20 mouse cellular contexts compared by ENCODE assay signal in the genomic region with DNA sequence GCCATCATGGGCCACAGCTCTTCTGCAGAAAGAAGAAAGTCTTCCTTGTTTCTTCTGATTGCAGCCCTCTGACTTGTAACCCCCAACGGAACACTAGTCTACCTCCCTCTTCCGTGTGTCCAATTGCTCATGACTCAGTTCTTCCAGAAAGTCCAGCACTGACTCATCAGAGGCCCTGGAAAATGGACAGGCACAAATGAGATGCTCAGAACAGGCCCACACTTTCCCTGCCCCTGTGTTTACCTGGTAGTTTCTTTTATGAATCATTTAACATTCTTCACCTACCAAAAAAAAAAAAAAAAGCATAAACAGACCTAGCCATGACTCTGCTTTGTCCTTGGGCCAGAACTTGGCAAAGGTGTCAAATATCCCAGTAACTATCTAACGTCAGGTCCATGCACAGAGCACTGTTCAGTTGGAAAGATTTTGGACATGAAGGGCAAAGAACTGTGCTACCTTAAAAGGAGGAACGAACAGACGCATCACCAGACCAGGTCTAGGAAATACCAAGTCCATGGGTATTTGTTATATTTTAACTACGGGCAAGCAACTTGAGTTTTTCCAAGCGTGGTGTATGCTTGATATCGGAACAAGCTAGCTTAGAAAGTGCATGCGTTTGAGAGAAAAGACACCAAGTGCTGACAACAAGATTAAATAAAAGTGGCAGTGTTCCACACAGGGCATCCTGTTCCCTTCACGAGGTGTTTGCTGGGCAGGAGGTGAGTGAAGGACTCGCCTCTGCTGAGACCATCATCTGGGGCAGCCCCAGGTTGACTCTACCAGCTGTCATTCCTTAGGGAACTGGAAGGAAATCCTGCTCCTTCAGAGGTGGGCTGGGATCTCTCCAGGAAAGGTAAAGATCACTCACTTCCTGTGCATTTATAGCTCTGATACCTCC. TPM values are rescaled to one million over a fixed set of nuclear protein-coding genes. Genes with fewer than 3 reads are reported as not detected.
DNase-seq lines count a peak whose midpoint lies in the region; ATAC-seq and TF ChIP-seq lines count a peak whose summit lies in the region.
"Had no signal": no experiment of that assay in that cellular context is flagged by ENCODE, and none has a peak within 500 bp of the region (broad histone marks: within the 10 kb centered on the region; RNA-seq: fewer than 3 reads in every experiment).

No protein-coding gene starts in this region.

- no peaks in the 10 kb centered on the region for H3K36me3 ChIP-seq in heart, embryonic 12.5 days
- H3K36me3 ChIP-seq in kidney, embryonic 15.5 days: no peaks in the 10 kb centered on the region
- H3K36me3 ChIP-seq in midbrain, embryonic 13.5 days: no peaks in the 10 kb centered on the region
- no peaks in the 10 kb centered on the region for H3K36me3 ChIP-seq in hindbrain, embryonic 16.5 days (ENCODE audit: control insufficient read depth, insufficient read depth, low read length)
- H3K36me3 ChIP-seq: embryonic facial prominence, embryonic 13.5 days; forebrain, embryonic 10.5 days; hindbrain, embryonic 15.5 days had no signal

- peak; percentile 81 for DNase-seq in heart, adult 11 months
- peak; percentile 5 for DNase-seq in skeletal muscle tissue, adult 2 months (ENCODE audit: low read depth, low spot score)
- no peak for DNase-seq in left cerebral cortex, postnatal 36 days (ENCODE audit: low spot score in 2 of 2)
- DNase-seq: B cell, adult 2 months; cerebellum, adult 9-10 months; gastrocnemius, postnatal 14 days; heart, postnatal 14 days; lung, embryonic 14.5 days; midbrain, embryonic 14.5 days; retina, postnatal 1 day; thymus, postnatal 4 days had no signal

- no peak overlapping the region for H3K9ac ChIP-seq in heart, embryonic 12.5 days
- H3K9ac ChIP-seq in kidney, embryonic 15.5 days: no peak overlapping the region
- H3K9ac ChIP-seq in midbrain, embryonic 13.5 days (replicated peaks): no peak overlapping the region
- H3K9ac ChIP-seq in hindbrain, embryonic 16.5 days (ENCODE audit: low read depth, low read length): no peak overlapping the region
- H3K9ac ChIP-seq: embryonic facial prominence, embryonic 13.5 days; hindbrain, embryonic 15.5 days; lung, embryonic 14.5 days had no signal

- H3K4me2 ChIP-seq in heart, embryonic 12.5 days: no peak overlapping the region
- no peak overlapping the region for H3K4me2 ChIP-seq in kidney, embryonic 15.5 days
- no peak overlapping the region for H3K4me2 ChIP-seq in midbrain, embryonic 13.5 days (replicated peaks)
- no peak overlapping the region for H3K4me2 ChIP-seq in hindbrain, embryonic 16.5 days (ENCODE audit: low read length)
- H3K4me2 ChIP-seq: embryonic facial prominence, embryonic 13.5 days; hindbrain, embryonic 15.5 days; lung, embryonic 14.5 days had no signal

- H3K4me1 ChIP-seq in heart, embryonic 12.5 days (replicated peaks): no peaks in the 10 kb centered on the region
- peaks cover 11% of the 10 kb centered on the region for H3K4me1 ChIP-seq in embryonic fibroblast, embryonic 13.5 days (ENCODE audit: control insufficient read depth, insufficient read depth, low read length)
- H3K4me1 ChIP-seq in kidney, embryonic 15.5 days: peaks cover 4% of the 10 kb centered on the region; the same call in 1 of the 2 replicates
- peaks cover 4% of the 10 kb centered on the region; the same call in 1 of the 2 replicates for H3K4me1 ChIP-seq in midbrain, embryonic 13.5 days (replicated peaks)
- no peaks in the 10 kb centered on the region for H3K4me1 ChIP-seq in hindbrain, embryonic 16.5 days (ENCODE audit: control insufficient read depth, insufficient read depth, low read depth, low read length)
- H3K4me1 ChIP-seq: hindbrain, embryonic 15.5 days had no signal

- TF ChIP-seq CTCF in embryonic fibroblast, embryonic 13.5 days (IDR thresholded peaks at IDR 0.05; ENCODE audit: borderline replicate concordance, insufficient read depth, low read length): no peak

- intact Hi-C loops in left cerebral cortex, postnatal 36 days (cut with DNase I): loop anchor here (10.0 kb wide), 3 partner anchors 227 to 607 kb away; partner anchors contain the start of gene Rfx3

- H3K27ac ChIP-seq in heart, embryonic 12.5 days (ENCODE audit: poor library complexity, severe bottlenecking): no peak overlapping the region
- peak overlapping the region; percentile 77 for H3K27ac ChIP-seq in embryonic fibroblast, embryonic 13.5 days (ENCODE audit: insufficient read depth, low read length)
- H3K27ac ChIP-seq in kidney, embryonic 15.5 days: peak overlapping the region; percentile 56
- H3K27ac ChIP-seq in midbrain, embryonic 13.5 days: no peak overlapping the region
- no peak overlapping the region for H3K27ac ChIP-seq in hindbrain, embryonic 16.5 days (ENCODE audit: low read depth, low read length)
- H3K27ac ChIP-seq: embryonic facial prominence, embryonic 13.5 days; forebrain, embryonic 10.5 days; hindbrain, embryonic 15.5 days had no signal

- ATAC-seq in heart, embryonic 12.5 days (ENCODE audit: insufficient number of reproducible peaks, low FRiP score): no peak
- 0 out of 2 replicates have a peak, but pooled peaks have one; percentile 9 for ATAC-seq in kidney, embryonic 15.5 days (replicated peaks; ENCODE audit: low FRiP score)
- no peak for ATAC-seq in midbrain, embryonic 13.5 days
- ATAC-seq in hindbrain, embryonic 16.5 days: no peak
- ATAC-seq: intestine, postnatal 0 days had no signal

- WGBS in heart, embryonic 12.5 days: 65% methylated on average over 11 of the region's 11 CpGs
- WGBS in kidney, embryonic 15.5 days: 67% methylated on average over 11 of the region's 11 CpGs
- 95% methylated on average over 11 of the region's 11 CpGs for WGBS in midbrain, embryonic 13.5 days
- 96% methylated on average over 11 of the region's 11 CpGs for WGBS in hindbrain, embryonic 16.5 days

- H3K4me3 ChIP-seq in heart, embryonic 12.5 days: no peak overlapping the region
- no peak overlapping the region for H3K4me3 ChIP-seq in embryonic fibroblast, embryonic 13.5 days (ENCODE audit: insufficient read depth, low read length)
- H3K4me3 ChIP-seq in kidney, embryonic 15.5 days (replicated peaks): no peak overlapping the region
- H3K4me3 ChIP-seq in midbrain, embryonic 13.5 days (replicated peaks): no peak overlapping the region
- H3K4me3 ChIP-seq in hindbrain, embryonic 16.5 days (ENCODE audit: low read length): no peak overlapping the region
- H3K4me3 ChIP-seq: embryonic facial prominence, embryonic 13.5 days; forebrain, embryonic 10.5 days; hindbrain, embryonic 15.5 days had no signal

- no peaks in the 10 kb centered on the region for H3K27me3 ChIP-seq in heart, embryonic 12.5 days (replicated peaks)
- H3K27me3 ChIP-seq in kidney, embryonic 15.5 days: no peaks in the 10 kb centered on the region
- peaks cover 33% of the 10 kb centered on the region for H3K27me3 ChIP-seq in midbrain, embryonic 13.5 days
- no peaks in the 10 kb centered on the region for H3K27me3 ChIP-seq in hindbrain, embryonic 16.5 days (replicated peaks; ENCODE audit: control insufficient read depth, insufficient read depth, low read length)
- H3K27me3 ChIP-seq: embryonic facial prominence, embryonic 13.5 days; hindbrain, embryonic 15.5 days had no signal

- no peak for TF ChIP-seq POLR2A in embryonic fibroblast, embryonic 13.5 days (IDR thresholded peaks at IDR 0.05; ENCODE audit: low read depth, low read length)

- no peaks in the 10 kb centered on the region for H3K9me3 ChIP-seq in heart, embryonic 12.5 days (replicated peaks)
- H3K9me3 ChIP-seq in kidney, embryonic 15.5 days (replicated peaks): no peaks in the 10 kb centered on the region
- H3K9me3 ChIP-seq in midbrain, embryonic 13.5 days: no peaks in the 10 kb centered on the region
- H3K9me3 ChIP-seq in hindbrain, embryonic 16.5 days (ENCODE audit: control insufficient read depth, low read length): no peaks in the 10 kb centered on the region
- H3K9me3 ChIP-seq: embryonic facial prominence, embryonic 13.5 days; forebrain, embryonic 10.5 days; hindbrain, embryonic 15.5 days had no signal

RNA-seq across cellular contexts. Expression of gene Glis3, which starts 58.0 kb away (rescaled TPM):
- 0.72 and 1.7 TPM in 2 replicates for polyA plus RNA-seq in heart, embryonic 12.5 days (2016; fragmentation: Nextera tagmentation; extraction: Ambion mirVana)
- 26.0 and 31.6 TPM in 2 replicates for polyA plus RNA-seq in embryonic fibroblast, embryonic 13.5 days (2011; ENCODE audit: insufficient read length, low read depth, missing spikeins)
- 8.4 and 9.2 TPM in 2 replicates for polyA plus RNA-seq in kidney, embryonic 15.5 days (2015; fragmentation: Nextera tagmentation; extraction: Ambion mirVana)
- total RNA-seq in left cerebral cortex, postnatal 36 days (2021): 1 to 10 TPM; 4.4 to 7.2 TPM
- 2.2 and 2.9 TPM in 2 replicates for polyA plus RNA-seq in midbrain, embryonic 13.5 days (2015; fragmentation: Nextera tagmentation; extraction: Ambion mirVana)
- 2.5 and 2.9 TPM in 2 replicates for polyA plus RNA-seq in hindbrain, embryonic 16.5 days (2015; fragmentation: Nextera tagmentation; extraction: Ambion mirVana)

Comparison
In these comparisons a context has a peak if more than half of its experiments do, and no peak if none do; other contexts are left out.
1. DNase-seq: peak in heart, adult 11 months (single experiment) and skeletal muscle tissue, adult 2 months (single experiment); none in left cerebral cortex, postnatal 36 days (0 of 2).
2. H3K27ac ChIP-seq: peak in embryonic fibroblast, embryonic 13.5 days (single experiment) and kidney, embryonic 15.5 days (single experiment); none in heart, embryonic 12.5 days (single experiment), midbrain, embryonic 13.5 days (single experiment) and hindbrain, embryonic 16.5 days (single experiment).